Mouse (Mus musculus) ES-Bruce4 (cell line): ENCODE data around the gene Pnmt.

Source experiments
- CTCF ChIP-seq: IDR thresholded peaks from one replicate; pipeline ENCODE4 v1.8.1; 2011; ENCODE audit warnings: low read depth, low read length
- EP300 ChIP-seq: IDR thresholded peaks from 2 replicates; pipeline ENCODE4 v1.6.1; 2011; ENCODE audit warnings: low read depth, low read length; ENCODE audit not compliant: insufficient read depth
- POLR2A ChIP-seq: IDR thresholded peaks from one replicate; pipeline ENCODE4 v1.8.1; 2011; ENCODE audit warnings: low read length; ENCODE audit not compliant: insufficient read depth

- TF ChIP-seq CTCF (peak; percentile 85), EP300 (no peak), POLR2A (no peak)
These were observed 13.8 kb upstream of the Pnmt start for GRCm38 (mm10) chr11:98372406-98372805.
